Mouse (Mus musculus): ENCODE data around the gene Efna5. TPM values are rescaled to one million over a fixed set of nuclear protein-coding genes. Genes with fewer than 3 reads are reported as not detected.

The Efna5 gene
- polyA plus RNA-seq, 1 experiment from 2014 or later: 36.2 TPM

DNA sequence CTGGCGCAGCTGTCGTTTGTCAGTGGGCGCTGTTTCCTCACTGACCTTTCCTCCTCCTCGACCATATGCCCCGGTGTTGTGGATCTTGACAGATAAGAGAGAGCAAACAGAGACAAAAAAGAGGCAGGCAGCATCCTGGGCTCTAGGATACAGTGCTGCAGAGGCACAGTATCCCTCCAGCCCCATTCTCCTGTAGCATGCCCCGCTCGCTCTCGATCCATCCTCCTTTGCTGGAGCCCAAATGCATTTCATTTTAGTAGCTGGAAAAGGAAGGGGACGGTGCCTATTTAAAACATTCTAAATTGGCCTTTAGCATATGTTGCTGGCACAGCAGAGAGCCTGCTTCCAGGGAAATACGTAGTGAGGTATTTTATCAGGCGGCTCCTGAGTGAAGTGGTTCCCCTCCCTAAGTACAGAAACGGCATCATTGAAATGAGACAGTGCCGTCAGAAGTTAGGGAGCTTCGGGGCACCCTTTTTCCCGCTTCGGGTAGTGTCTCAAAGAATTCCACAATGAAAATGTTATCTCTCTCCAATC, 225.2 kb downstream of the Efna5 start:
- no peaks in the 10 kb centered on the region for H3K36me3 ChIP-seq (replicated peaks; ENCODE audit: control insufficient read depth, insufficient read depth)
- H3K4me1 ChIP-seq (replicated peaks; ENCODE audit: control insufficient read depth, insufficient read depth, low read length): peaks cover 25% of the 10 kb centered on the region
- no peaks in the 10 kb centered on the region for H3K9me3 ChIP-seq (ENCODE audit: control insufficient read depth, low read length)
- WGBS: 62% methylated on average over 16 of the region's 16 CpGs
- no peak for DNase-seq (ENCODE audit: low spot score)
- no peak overlapping the region for H3K9ac ChIP-seq
- H3K27me3 ChIP-seq (ENCODE audit: control insufficient read depth, insufficient read depth, low read length): no peaks in the 10 kb centered on the region
- H3K4me2 ChIP-seq (replicated peaks): no peak overlapping the region
- no peak overlapping the region for H3K4me3 ChIP-seq (replicated peaks; ENCODE audit: low read length)
- no peak for ATAC-seq (ENCODE audit: low FRiP score)
- no peak overlapping the region for H3K27ac ChIP-seq

DNA sequence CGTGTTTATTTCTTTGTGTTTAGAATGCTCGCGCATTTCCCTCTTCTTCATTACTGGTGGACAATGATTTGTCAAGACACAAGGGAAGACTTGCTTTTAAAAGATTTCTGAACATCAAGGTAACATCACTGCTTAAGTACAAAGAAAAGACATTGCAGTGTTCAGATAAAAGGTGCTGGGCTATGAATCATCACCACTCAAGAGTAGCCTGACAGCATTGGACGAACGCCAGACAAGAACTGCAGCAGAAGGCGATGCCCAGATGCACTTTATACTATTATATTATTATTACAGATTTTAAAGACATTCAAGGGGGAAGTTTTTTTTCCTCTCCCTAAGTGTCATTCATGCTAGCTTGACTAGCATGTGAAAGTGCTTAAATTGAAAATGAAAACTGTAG, 228.7 kb downstream of the Efna5 start:
- 59% methylated on average over 6 of the region's 6 CpGs for WGBS
- DNase-seq (ENCODE audit: low spot score): no peak
- Histone ChIP-seq H3K36me3 (replicated peaks; ENCODE audit: control insufficient read depth, insufficient read depth) (no peaks in the 10 kb centered on the region), H3K4me3 (replicated peaks; ENCODE audit: low read length) (no peak overlapping the region), H3K9me3 (ENCODE audit: control insufficient read depth, low read length) (no peaks in the 10 kb centered on the region), H3K4me2 (replicated peaks) (no peak overlapping the region), H3K27ac (no peak overlapping the region), H3K9ac (no peak overlapping the region), H3K27me3 (ENCODE audit: control insufficient read depth, insufficient read depth, low read length) (no peaks in the 10 kb centered on the region), H3K4me1 (replicated peaks; ENCODE audit: control insufficient read depth, insufficient read depth, low read length) (peaks cover 10% of the 10 kb centered on the region; the same call in 1 of the 2 replicates)
- ATAC-seq (ENCODE audit: low FRiP score): no peak

DNA sequence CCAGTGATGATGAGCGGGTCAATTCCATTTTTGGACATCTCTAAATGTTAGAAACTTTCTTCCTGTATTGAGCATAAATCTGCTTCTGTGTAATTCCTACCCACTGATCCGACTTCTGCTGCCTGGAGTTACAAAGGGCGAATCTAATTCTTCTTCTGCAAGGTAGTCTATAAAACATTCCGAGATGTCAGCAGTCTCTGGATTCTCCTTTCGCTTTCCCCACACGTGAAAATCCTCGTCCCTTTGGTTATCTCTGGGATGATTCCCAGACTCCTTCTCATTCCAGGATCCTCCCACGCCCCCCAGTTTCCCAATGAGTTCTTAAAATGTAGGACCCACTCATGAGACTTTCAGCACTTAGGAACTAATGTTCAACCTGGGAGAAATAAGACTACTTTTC, 229.4 kb downstream of the Efna5 start:
- DNase-seq (ENCODE audit: low spot score): no peak
- Histone ChIP-seq H3K4me1 (replicated peaks; ENCODE audit: control insufficient read depth, insufficient read depth, low read length) (peaks cover 10% of the 10 kb centered on the region; the same call in 1 of the 2 replicates), H3K9me3 (ENCODE audit: control insufficient read depth, low read length) (no peaks in the 10 kb centered on the region), H3K9ac (no peak overlapping the region), H3K27me3 (ENCODE audit: control insufficient read depth, insufficient read depth, low read length) (no peaks in the 10 kb centered on the region), H3K4me2 (replicated peaks) (no peak overlapping the region), H3K36me3 (replicated peaks; ENCODE audit: control insufficient read depth, insufficient read depth) (no peaks in the 10 kb centered on the region), H3K4me3 (replicated peaks; ENCODE audit: low read length) (no peak overlapping the region), H3K27ac (no peak overlapping the region)
- ATAC-seq (ENCODE audit: low FRiP score): no peak
- 86% methylated on average over 8 of the region's 8 CpGs for WGBS

DNA sequence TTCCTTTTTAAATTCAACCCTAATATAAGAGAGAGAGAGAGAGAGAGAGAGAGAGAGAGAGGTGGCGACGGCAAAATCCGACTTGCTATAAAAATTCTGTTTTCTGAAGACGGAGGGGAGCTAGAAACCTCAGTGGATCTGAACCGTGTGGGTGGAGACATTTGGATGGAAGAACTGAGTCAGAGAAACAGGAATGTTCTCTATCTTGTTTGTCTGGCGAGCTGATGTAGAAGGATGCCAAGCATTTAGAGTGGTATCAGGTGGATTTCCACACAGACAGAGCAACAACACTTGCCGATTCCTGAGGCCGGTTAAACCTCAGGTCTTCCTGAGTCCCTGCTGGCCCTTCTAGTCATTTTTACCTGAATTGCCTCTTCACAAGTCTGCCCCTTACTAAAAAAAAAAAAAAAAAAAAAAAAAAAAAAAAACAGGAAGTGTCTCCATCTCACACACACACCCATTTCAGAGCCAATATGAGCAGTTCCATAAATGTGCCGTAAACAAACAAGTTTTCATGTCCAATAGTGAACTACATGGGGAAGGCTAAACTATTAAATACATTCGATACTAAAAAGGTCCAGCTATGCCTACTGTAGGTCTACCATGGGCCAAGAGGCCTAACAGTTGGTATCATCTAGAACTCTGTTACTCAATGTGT, 231.7 kb downstream of the Efna5 start:
- Histone ChIP-seq H3K4me2 (replicated peaks) (no peak overlapping the region), H3K27ac (no peak overlapping the region), H3K9me3 (ENCODE audit: control insufficient read depth, low read length) (no peaks in the 10 kb centered on the region), H3K36me3 (replicated peaks; ENCODE audit: control insufficient read depth, insufficient read depth) (no peaks in the 10 kb centered on the region), H3K9ac (no peak overlapping the region), H3K27me3 (ENCODE audit: control insufficient read depth, insufficient read depth, low read length) (no peaks in the 10 kb centered on the region), H3K4me3 (replicated peaks; ENCODE audit: low read length) (no peak overlapping the region), H3K4me1 (replicated peaks; ENCODE audit: control insufficient read depth, insufficient read depth, low read length) (0 out of 2 replicates have a peak, but pooled peaks cover 10% of the 10 kb centered on the region)
- ATAC-seq (ENCODE audit: low FRiP score): no peak
- WGBS: 93% methylated on average over 10 of the region's 10 CpGs
- DNase-seq (ENCODE audit: low spot score): no peak

DNA sequence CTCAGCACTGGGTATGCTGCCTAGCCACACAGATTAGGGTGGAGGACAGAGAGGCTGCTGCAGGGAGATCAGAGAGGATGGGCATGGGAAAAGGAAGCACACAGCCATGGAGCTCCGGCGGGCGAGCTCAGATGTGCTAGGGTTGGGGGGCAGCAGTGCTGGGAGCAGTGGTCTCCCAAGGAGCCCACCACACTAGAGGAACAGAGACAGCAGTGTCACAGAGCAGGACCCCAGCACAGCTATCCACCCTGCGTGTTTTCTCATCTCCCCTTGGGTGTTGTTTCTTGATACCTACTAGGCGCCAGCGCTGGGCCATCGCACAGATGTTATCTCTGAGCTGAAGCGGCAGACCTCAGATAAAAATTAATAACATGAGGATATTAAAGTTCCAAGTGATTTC, 234.3 kb downstream of the Efna5 start:
- H3K4me1 ChIP-seq (replicated peaks; ENCODE audit: control insufficient read depth, insufficient read depth, low read length): 0 out of 2 replicates have a peak, but pooled peaks cover 4% of the 10 kb centered on the region
- no peak overlapping the region for H3K4me3 ChIP-seq (replicated peaks; ENCODE audit: low read length)
- H3K9ac ChIP-seq: no peak overlapping the region
- 80% methylated on average over 8 of the region's 8 CpGs for WGBS
- H3K4me2 ChIP-seq (replicated peaks): no peak overlapping the region
- H3K27me3 ChIP-seq (ENCODE audit: control insufficient read depth, insufficient read depth, low read length): no peaks in the 10 kb centered on the region
- no peaks in the 10 kb centered on the region for H3K36me3 ChIP-seq (replicated peaks; ENCODE audit: control insufficient read depth, insufficient read depth)
- DNase-seq (ENCODE audit: low spot score) (no peak), ATAC-seq (ENCODE audit: low FRiP score) (no peak)
- H3K9me3 ChIP-seq (ENCODE audit: control insufficient read depth, low read length): no peaks in the 10 kb centered on the region
- H3K27ac ChIP-seq: no peak overlapping the region

DNA sequence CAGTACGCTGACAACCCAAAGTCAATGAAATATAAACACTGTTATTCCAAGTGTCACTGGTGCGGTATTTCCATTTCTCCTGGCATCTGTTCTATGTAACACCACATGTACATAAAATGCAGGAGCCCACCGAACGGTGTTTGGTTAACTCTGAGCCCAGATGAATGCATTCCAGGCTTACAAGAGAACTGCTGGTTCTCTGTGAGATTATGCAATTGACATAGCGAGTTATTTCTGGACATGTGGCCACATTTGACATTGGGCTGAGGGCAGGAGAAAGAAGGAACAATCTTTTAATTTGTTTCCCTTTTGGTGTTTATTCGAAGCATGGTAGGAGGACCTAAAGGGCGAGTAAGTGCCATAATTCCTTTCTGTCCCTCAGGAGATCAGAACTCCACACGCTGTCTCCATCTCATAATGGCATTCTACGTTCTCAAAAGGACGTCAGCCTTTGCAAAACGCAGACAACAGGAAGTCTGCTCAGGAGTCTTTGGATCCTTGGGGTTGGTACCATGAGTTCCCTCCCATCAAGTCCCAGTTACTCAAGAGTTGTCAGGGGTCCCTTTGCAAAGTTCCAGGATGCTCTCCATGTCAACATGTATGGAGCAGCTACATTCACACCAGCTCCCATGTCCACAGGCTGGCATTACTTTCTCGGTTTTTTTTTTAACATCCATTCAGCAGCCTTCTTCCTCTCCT, 238.5 kb downstream of the Efna5 start:
- Histone ChIP-seq H3K4me1 (replicated peaks; ENCODE audit: control insufficient read depth, insufficient read depth, low read length) (0 out of 2 replicates have a peak, but pooled peaks cover 4% of the 10 kb centered on the region), H3K4me2 (replicated peaks) (no peak overlapping the region), H3K4me3 (replicated peaks; ENCODE audit: low read length) (no peak overlapping the region), H3K27ac (no peak overlapping the region), H3K27me3 (ENCODE audit: control insufficient read depth, insufficient read depth, low read length) (no peaks in the 10 kb centered on the region), H3K9me3 (ENCODE audit: control insufficient read depth, low read length) (no peaks in the 10 kb centered on the region), H3K9ac (no peak overlapping the region), H3K36me3 (replicated peaks; ENCODE audit: control insufficient read depth, insufficient read depth) (no peaks in the 10 kb centered on the region)
- ATAC-seq (ENCODE audit: low FRiP score): no peak
- DNase-seq (ENCODE audit: low spot score): no peak
- 71% methylated on average over 12 of the region's 12 CpGs for WGBS

DNA sequence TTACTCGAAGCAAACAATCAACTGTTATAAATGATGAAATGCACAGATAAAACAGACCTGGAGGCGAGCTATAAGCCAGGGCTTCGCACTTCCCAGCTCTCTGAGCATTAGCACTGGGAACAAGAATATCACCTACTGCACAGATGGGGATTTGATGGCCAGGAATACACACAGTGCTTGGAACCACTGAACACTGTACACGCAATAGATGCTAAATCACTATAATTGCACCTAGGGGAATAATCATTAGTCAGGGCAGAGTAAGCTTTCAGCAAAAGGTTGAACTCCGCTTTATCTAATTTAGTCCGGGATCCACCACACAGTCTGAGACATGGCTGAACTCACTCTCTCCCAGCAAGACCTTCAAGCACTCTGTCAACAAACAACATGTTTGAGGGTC, 240.5 kb downstream of the Efna5 start:
- DNase-seq (ENCODE audit: low spot score): no peak
- no peaks in the 10 kb centered on the region for H3K27me3 ChIP-seq (ENCODE audit: control insufficient read depth, insufficient read depth, low read length)
- no peaks in the 10 kb centered on the region for H3K36me3 ChIP-seq (replicated peaks; ENCODE audit: control insufficient read depth, insufficient read depth)
- H3K4me1 ChIP-seq (replicated peaks; ENCODE audit: control insufficient read depth, insufficient read depth, low read length): 0 out of 2 replicates have a peak, but pooled peaks cover 4% of the 10 kb centered on the region
- no peak overlapping the region for H3K9ac ChIP-seq
- no peaks in the 10 kb centered on the region for H3K9me3 ChIP-seq (ENCODE audit: control insufficient read depth, low read length)
- H3K4me3 ChIP-seq (replicated peaks; ENCODE audit: low read length): no peak overlapping the region
- ATAC-seq (ENCODE audit: low FRiP score): no peak
- no peak overlapping the region for H3K4me2 ChIP-seq (replicated peaks)
- WGBS: 55% methylated on average over 6 of the region's 6 CpGs
- H3K27ac ChIP-seq: no peak overlapping the region

DNA sequence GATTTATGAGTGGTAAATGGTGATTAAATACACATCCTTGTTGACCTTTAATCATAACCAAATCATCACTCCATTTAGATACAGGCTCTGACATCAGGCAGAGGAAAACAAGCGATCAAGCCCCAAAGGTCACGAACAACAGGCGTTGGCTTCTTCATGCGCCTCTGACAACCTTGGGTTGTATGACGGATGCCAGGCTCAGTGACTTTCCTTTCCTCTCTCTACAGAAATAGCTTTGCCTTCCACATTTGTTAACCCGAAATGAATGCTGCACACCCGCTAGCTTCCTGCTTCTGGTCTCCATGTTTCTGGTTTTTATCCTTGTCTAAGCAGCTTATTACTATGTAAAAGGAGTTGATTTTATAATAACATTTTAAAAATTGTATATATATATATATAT, 244.2 kb downstream of the Efna5 start:
- Histone ChIP-seq H3K27me3 (ENCODE audit: control insufficient read depth, insufficient read depth, low read length) (no peaks in the 10 kb centered on the region), H3K4me2 (replicated peaks) (no peak overlapping the region), H3K27ac (no peak overlapping the region), H3K4me3 (replicated peaks; ENCODE audit: low read length) (no peak overlapping the region), H3K36me3 (replicated peaks; ENCODE audit: control insufficient read depth, insufficient read depth) (no peaks in the 10 kb centered on the region), H3K9ac (no peak overlapping the region), H3K4me1 (replicated peaks; ENCODE audit: control insufficient read depth, insufficient read depth, low read length) (0 out of 2 replicates have a peak, but pooled peaks cover 4% of the 10 kb centered on the region), H3K9me3 (ENCODE audit: control insufficient read depth, low read length) (no peaks in the 10 kb centered on the region)
- no peak for DNase-seq (ENCODE audit: low spot score)
- no peak for ATAC-seq (ENCODE audit: low FRiP score)
- 88% methylated on average over 7 of the region's 7 CpGs for WGBS

DNA sequence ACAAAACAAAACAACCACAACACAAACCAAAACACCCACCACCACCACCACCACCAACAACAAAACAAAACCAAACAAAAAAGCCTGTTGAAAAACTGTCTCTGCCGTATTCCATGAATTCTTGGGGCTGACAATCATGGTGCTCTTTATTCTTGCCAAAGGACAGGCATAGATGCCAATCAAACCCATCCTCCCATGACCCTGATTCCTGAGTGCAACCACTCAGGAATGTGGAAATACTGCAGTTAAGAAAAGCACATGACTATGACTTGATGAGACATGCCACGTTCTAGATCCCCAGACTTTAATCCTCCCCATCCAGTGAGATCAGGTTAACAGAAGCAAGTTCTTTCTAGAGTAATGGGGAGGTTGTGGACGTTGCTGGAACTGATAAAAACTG, 246.2 kb downstream of the Efna5 start:
- 63% methylated on average over 3 of the region's 3 CpGs for WGBS
- Histone ChIP-seq H3K27me3 (ENCODE audit: control insufficient read depth, insufficient read depth, low read length) (no peaks in the 10 kb centered on the region), H3K4me2 (replicated peaks) (no peak overlapping the region), H3K36me3 (replicated peaks; ENCODE audit: control insufficient read depth, insufficient read depth) (no peaks in the 10 kb centered on the region), H3K4me3 (replicated peaks; ENCODE audit: low read length) (no peak overlapping the region), H3K27ac (no peak overlapping the region), H3K9me3 (ENCODE audit: control insufficient read depth, low read length) (no peaks in the 10 kb centered on the region), H3K9ac (no peak overlapping the region), H3K4me1 (replicated peaks; ENCODE audit: control insufficient read depth, insufficient read depth, low read length) (no peaks in the 10 kb centered on the region)
- ATAC-seq (ENCODE audit: low FRiP score): no peak
- no peak for DNase-seq (ENCODE audit: low spot score)

Measured in hindbrain, embryonic 14.5 days (tissue).